Mouse (Mus musculus) myocyte (in vitro differentiated cells): ENCODE data around the gene Auh. TPM values are rescaled to one million over a fixed set of nuclear protein-coding genes. Genes with fewer than 3 reads are reported as not detected.

Experiments used
- H3K27me3 ChIP-seq: one replicate; pipeline ENCODE4 v1.6.1; 2011; ENCODE audit not compliant: control insufficient read depth, insufficient read depth, insufficient read length
- H3K36me3 ChIP-seq: one replicate; pipeline ENCODE4 v1.6.1; 2011; ENCODE audit not compliant: control insufficient read depth, insufficient read depth
- H3K4me2 ChIP-seq: one replicate; pipeline ENCODE4 v1.6.1; 2011; ENCODE audit warnings: low read depth, control low read depth
- H3K4me3 ChIP-seq: one replicate; pipeline ENCODE4 v1.5.1; 2011; ENCODE audit warnings: mild to moderate bottlenecking, control low read depth, moderate library complexity
- H3K79me2 ChIP-seq: one replicate; pipeline ENCODE4 v1.6.1; 2011; ENCODE audit not compliant: control insufficient read depth, insufficient read depth
- H3ac ChIP-seq: one replicate; pipeline ENCODE4 v1.6.1; 2011; ENCODE audit not compliant: control insufficient read depth, insufficient read length
- CEBPB ChIP-seq: IDR thresholded peaks from 2 replicates; pipeline ENCODE4 v1.6.1; 2011; ENCODE audit warnings: mild to moderate bottlenecking, moderate library complexity; ENCODE audit not compliant: poor library complexity, insufficient read depth, severe bottlenecking
- E2F4 ChIP-seq: IDR thresholded peaks from one replicate; pipeline ENCODE4 v1.6.1; 2011; ENCODE audit warnings: mild to moderate bottlenecking, control low read depth, moderate library complexity; ENCODE audit not compliant: insufficient read depth
- MAX ChIP-seq: IDR thresholded peaks from one replicate; pipeline ENCODE4 v1.6.1; 2011; ENCODE audit warnings: low read depth, mild to moderate bottlenecking, control low read depth
- MYOD1 ChIP-seq, 3 experiments: IDR thresholded peaks; one replicate each; pipeline ENCODE4 v1.6.1; 2011; ENCODE audit warnings: control low read depth in 2 of 3, low read depth in 2 of 3, mild to moderate bottlenecking in 2 of 3, moderate library complexity in 1 of 3; ENCODE audit not compliant: insufficient read length in 2 of 3, control insufficient read depth in 1 of 3
- MYOG ChIP-seq, 3 experiments: IDR thresholded peaks; one replicate each; pipeline ENCODE4 v1.6.1; 2011; ENCODE audit warnings: control low read depth in 2 of 3, low read depth in 2 of 3, mild to moderate bottlenecking in 2 of 3; ENCODE audit not compliant: insufficient read length in 2 of 3, control insufficient read depth in 1 of 3, insufficient read depth in 1 of 3
- POLR2A ChIP-seq: IDR thresholded peaks from one replicate; pipeline ENCODE4 v1.6.1; 2011; ENCODE audit warnings: low read depth, mild to moderate bottlenecking, control low read depth, moderate library complexity; ENCODE audit not compliant: insufficient read length
- POLR2AphosphoS2 ChIP-seq: IDR thresholded peaks from one replicate; pipeline ENCODE4 v1.6.1; 2011; ENCODE audit warnings: low read depth, control low read depth; ENCODE audit not compliant: insufficient read length
- REST ChIP-seq: IDR thresholded peaks from one replicate; pipeline ENCODE4 v1.6.1; 2011; ENCODE audit warnings: mild to moderate bottlenecking, control low read depth, moderate library complexity; ENCODE audit not compliant: insufficient read depth, insufficient read length
- SRF ChIP-seq: IDR thresholded peaks from one replicate; pipeline ENCODE4 v1.6.1; 2011; ENCODE audit warnings: low read depth; ENCODE audit not compliant: control insufficient read depth, insufficient read length
- TCF12 ChIP-seq: IDR thresholded peaks from one replicate; pipeline ENCODE4 v1.6.1; 2011; ENCODE audit warnings: mild to moderate bottlenecking, control low read depth; ENCODE audit not compliant: poor library complexity, insufficient read depth, severe bottlenecking
- TCF3 ChIP-seq: IDR thresholded peaks from one replicate; pipeline ENCODE4 v1.6.1; 2011; ENCODE audit warnings: low read depth, control low read depth; ENCODE audit not compliant: insufficient read length
- USF1 ChIP-seq: IDR thresholded peaks from one replicate; pipeline ENCODE4 v1.6.1; 2011; ENCODE audit warnings: low read depth, mild to moderate bottlenecking, control low read depth, moderate library complexity
- polyA plus RNA-seq: library from polyadenylated mRNA; unstranded; fragments of >200 nt; fragmentation: generic; extraction: Trizol; gene quantifications from one replicate; pipeline ENCODE4 v1.2.1, GENCODE M21; 2012; ENCODE audit warnings: missing spikeins

Gene Auh
- polyA plus RNA-seq, 1 experiment: 17.4 TPM

- H3K36me3 ChIP-seq: no peaks in the 10 kb centered on the region
- H3K4me3 ChIP-seq: no peak overlapping the region
- TF ChIP-seq POLR2A: no peak
- no peak for TF ChIP-seq MAX
- TF ChIP-seq SRF: no peak
- no peak for TF ChIP-seq E2F4
- no peak for TF ChIP-seq USF1
- no peak for TF ChIP-seq MYOD1 (IDR thresholded peaks at IDR 0.05; ENCODE audit: control insufficient read depth in 1 of 3, insufficient read length in 2 of 3, low read depth in 2 of 3)
- TF ChIP-seq TCF12: no peak
- TF ChIP-seq CEBPB: no peak
- no peak for TF ChIP-seq POLR2AphosphoS2
- no peak for TF ChIP-seq REST
- TF ChIP-seq TCF3: no peak
- TF ChIP-seq MYOG (IDR thresholded peaks at IDR 0.05; ENCODE audit: control insufficient read depth in 1 of 3, insufficient read depth in 1 of 3, insufficient read length in 2 of 3, low read depth in 2 of 3): no peak
- no peaks in the 10 kb centered on the region for H3K79me2 ChIP-seq
- no peak overlapping the region for H3K4me2 ChIP-seq
- H3K27me3 ChIP-seq: no peaks in the 10 kb centered on the region
- H3ac ChIP-seq: no peak overlapping the region
Observed at GRCm38 (mm10) chr13:52850024-52850723, 79.3 kb downstream of the Auh start.

- TF ChIP-seq USF1 (no peak), MYOD1 (IDR thresholded peaks at IDR 0.05; ENCODE audit: control insufficient read depth in 1 of 3, insufficient read length in 2 of 3, low read depth in 2 of 3) (no peak), REST (no peak), POLR2A (no peak), MYOG (IDR thresholded peaks at IDR 0.05; ENCODE audit: control insufficient read depth in 1 of 3, insufficient read depth in 1 of 3, insufficient read length in 2 of 3, low read depth in 2 of 3) (no peak), TCF3 (no peak), TCF12 (no peak), SRF (no peak), MAX (no peak)
- no peak overlapping the region for H3ac ChIP-seq
- no peak overlapping the region for H3K4me3 ChIP-seq
- no peaks in the 10 kb centered on the region for H3K27me3 ChIP-seq
- no peaks in the 10 kb centered on the region for H3K79me2 ChIP-seq
- no peak overlapping the region for H3K4me2 ChIP-seq
- H3K36me3 ChIP-seq: no peaks in the 10 kb centered on the region
Observed at GRCm38 (mm10) chr13:52849394-52849801, 80.1 kb downstream of the Auh start.

DNA sequence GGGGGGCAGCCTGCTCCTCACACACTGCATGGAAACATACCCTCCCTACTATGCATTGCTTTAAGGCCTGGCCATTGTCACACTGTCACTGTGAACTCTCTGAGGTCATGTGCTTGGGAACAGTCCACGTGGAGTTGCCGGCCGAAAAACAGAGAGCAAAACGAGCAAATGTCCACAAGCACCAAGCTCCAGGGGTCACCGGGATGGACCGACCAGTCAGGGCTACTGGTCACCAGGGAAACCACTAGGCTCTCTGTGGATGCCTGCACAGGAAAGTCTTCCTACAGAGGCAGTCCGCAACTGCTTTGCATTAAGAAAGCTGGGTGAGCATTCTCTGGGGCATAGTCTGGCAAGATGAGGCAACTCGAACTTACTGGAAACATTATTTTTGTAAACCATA, 82.0 kb downstream of the Auh start:
- H3K79me2 ChIP-seq: no peaks in the 10 kb centered on the region
- H3ac ChIP-seq: no peak overlapping the region
- TF ChIP-seq MYOG (IDR thresholded peaks at IDR 0.05; ENCODE audit: control insufficient read depth in 1 of 3, insufficient read depth in 1 of 3, insufficient read length in 2 of 3, low read depth in 2 of 3) (no peak), E2F4 (no peak), TCF12 (no peak), CEBPB (no peak), POLR2A (no peak), MYOD1 (IDR thresholded peaks at IDR 0.05; ENCODE audit: control insufficient read depth in 1 of 3, insufficient read length in 2 of 3, low read depth in 2 of 3) (no peak), POLR2AphosphoS2 (no peak), USF1 (no peak), SRF (no peak), TCF3 (no peak), MAX (no peak), REST (no peak)
- H3K4me2 ChIP-seq: no peak overlapping the region
- no peaks in the 10 kb centered on the region for H3K27me3 ChIP-seq
- no peaks in the 10 kb centered on the region for H3K36me3 ChIP-seq
- H3K4me3 ChIP-seq: no peak overlapping the region

DNA sequence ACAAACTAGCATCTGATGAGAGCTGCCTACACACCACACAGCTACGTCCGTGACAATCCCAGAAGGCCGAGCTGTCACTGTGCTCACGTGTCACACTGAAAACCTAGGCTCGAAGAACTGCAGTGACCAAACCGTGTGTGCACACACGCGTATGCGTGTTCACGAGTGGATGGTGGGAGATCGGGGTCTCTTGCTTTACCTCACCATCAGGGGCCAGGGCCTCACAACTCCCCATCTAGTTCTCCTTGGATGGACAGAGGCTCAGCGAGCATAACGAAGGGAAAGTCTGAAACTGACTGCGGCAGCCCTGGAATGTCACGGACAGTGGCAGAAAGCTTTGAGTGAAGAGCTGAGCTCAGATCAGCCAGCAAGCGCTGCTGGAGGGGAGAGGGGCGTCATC, 82.4 kb downstream of the Auh start:
- no peaks in the 10 kb centered on the region for H3K79me2 ChIP-seq
- H3K4me3 ChIP-seq: no peak overlapping the region
- no peak overlapping the region for H3K4me2 ChIP-seq
- TF ChIP-seq USF1: no peak
- H3K36me3 ChIP-seq: no peaks in the 10 kb centered on the region
- H3ac ChIP-seq: no peak overlapping the region
- H3K27me3 ChIP-seq: no peaks in the 10 kb centered on the region

- no peak overlapping the region for H3K4me2 ChIP-seq
- H3K36me3 ChIP-seq: no peaks in the 10 kb centered on the region
- TF ChIP-seq TCF12: no peak
Observed at GRCm38 (mm10) chr13:52845618-52846017, 83.9 kb downstream of the Auh start.

More at GRCm38 (mm10) chr13:52845618-52846017, 83.9 kb downstream of the Auh start:
- Histone ChIP-seq H3ac (no peak overlapping the region), H3K4me3 (no peak overlapping the region), H3K27me3 (no peaks in the 10 kb centered on the region), H3K79me2 (no peaks in the 10 kb centered on the region)
